Mouse (Mus musculus): ENCODE data around the gene Kcnk6. TPM values are rescaled to one million over a fixed set of nuclear protein-coding genes. Genes with fewer than 3 reads are reported as not detected.

Gene Kcnk6
- polyA plus RNA-seq, 1 experiment, result 7.1 TPM

- no peaks in the 10 kb centered on the region for H3K4me1 ChIP-seq (ENCODE audit: control insufficient read depth, insufficient read depth, low read length)
- no peak overlapping the region for H3K4me3 ChIP-seq (ENCODE audit: low read depth, low read length)
- no peak overlapping the region for H3K27ac ChIP-seq (ENCODE audit: insufficient read depth, low read length)
- TF ChIP-seq EP300 (IDR thresholded peaks at IDR 0.05; ENCODE audit: insufficient read depth, low read depth, low read length) (no peak), CTCF (IDR thresholded peaks at IDR 0.05; ENCODE audit: low read depth, low read length) (no peak), POLR2A (IDR thresholded peaks at IDR 0.05; ENCODE audit: insufficient read depth, low read length) (no peak)
- no peaks in the 10 kb centered on the region for H3K9me3 ChIP-seq (replicated peaks; ENCODE audit: control insufficient read depth, insufficient read depth, low read length, poor library complexity, severe bottlenecking)
- peaks cover 7% of the 10 kb centered on the region for H3K36me3 ChIP-seq (ENCODE audit: control insufficient read depth, insufficient read depth, low read length, poor library complexity, severe bottlenecking)
- no peaks in the 10 kb centered on the region for H3K27me3 ChIP-seq (ENCODE audit: control insufficient read depth, insufficient read depth, low read length, poor library complexity, severe bottlenecking)
- no peak overlapping the region for H3K9ac ChIP-seq (ENCODE audit: low read depth, poor library complexity, severe bottlenecking)
Measured at GRCm38 (mm10) chr7:29263831-29264230, 31.5 kb upstream of the Kcnk6 start.

- Histone ChIP-seq H3K36me3 (ENCODE audit: control insufficient read depth, insufficient read depth, low read length, poor library complexity, severe bottlenecking) (peaks cover 22% of the 10 kb centered on the region), H3K9ac (ENCODE audit: low read depth, poor library complexity, severe bottlenecking) (no peak overlapping the region), H3K27ac (ENCODE audit: insufficient read depth, low read length) (no peak overlapping the region), H3K27me3 (ENCODE audit: control insufficient read depth, insufficient read depth, low read length, poor library complexity, severe bottlenecking) (no peaks in the 10 kb centered on the region), H3K4me3 (ENCODE audit: low read depth, low read length) (no peak overlapping the region), H3K9me3 (replicated peaks; ENCODE audit: control insufficient read depth, insufficient read depth, low read length, poor library complexity, severe bottlenecking) (no peaks in the 10 kb centered on the region), H3K4me1 (ENCODE audit: control insufficient read depth, insufficient read depth, low read length) (no peaks in the 10 kb centered on the region)
- TF ChIP-seq POLR2A (IDR thresholded peaks at IDR 0.05; ENCODE audit: insufficient read depth, low read length), result no peak
- TF ChIP-seq CTCF (IDR thresholded peaks at IDR 0.05; ENCODE audit: low read depth, low read length), result no peak
- TF ChIP-seq EP300 (IDR thresholded peaks at IDR 0.05; ENCODE audit: insufficient read depth, low read depth, low read length), result no peak
Measured at GRCm38 (mm10) chr7:29262151-29262550, 29.8 kb upstream of the Kcnk6 start.

GRCm38 (mm10) chr7:29259781-29260730 lies 27.7 kb upstream of the Kcnk6 start:
- no peaks in the 10 kb centered on the region for H3K9me3 ChIP-seq (replicated peaks; ENCODE audit: control insufficient read depth, insufficient read depth, low read length, poor library complexity, severe bottlenecking)
- no peak overlapping the region for H3K9ac ChIP-seq (ENCODE audit: low read depth, poor library complexity, severe bottlenecking)
- H3K4me1 ChIP-seq (ENCODE audit: control insufficient read depth, insufficient read depth, low read length), result no peaks in the 10 kb centered on the region
- H3K27ac ChIP-seq (ENCODE audit: insufficient read depth, low read length), result no peak overlapping the region
- no peak for TF ChIP-seq CTCF (IDR thresholded peaks at IDR 0.05; ENCODE audit: low read depth, low read length)
- no peak for TF ChIP-seq EP300 (IDR thresholded peaks at IDR 0.05; ENCODE audit: insufficient read depth, low read depth, low read length)
- no peak for TF ChIP-seq POLR2A (IDR thresholded peaks at IDR 0.05; ENCODE audit: insufficient read depth, low read length)
- H3K27me3 ChIP-seq (ENCODE audit: control insufficient read depth, insufficient read depth, low read length, poor library complexity, severe bottlenecking), result no peaks in the 10 kb centered on the region
- H3K36me3 ChIP-seq (ENCODE audit: control insufficient read depth, insufficient read depth, low read length, poor library complexity, severe bottlenecking), result peaks cover 35% of the 10 kb centered on the region
- no peak overlapping the region for H3K4me3 ChIP-seq (ENCODE audit: low read depth, low read length)

GRCm38 (mm10) chr7:29257368-29257767 lies 25.1 kb upstream of the Kcnk6 start:
- H3K27ac ChIP-seq (ENCODE audit: insufficient read depth, low read length), result no peak overlapping the region
- no peak overlapping the region for H3K4me3 ChIP-seq (ENCODE audit: low read depth, low read length)
- H3K36me3 ChIP-seq (ENCODE audit: control insufficient read depth, insufficient read depth, low read length, poor library complexity, severe bottlenecking), result peaks cover 29% of the 10 kb centered on the region
- no peak overlapping the region for H3K9ac ChIP-seq (ENCODE audit: low read depth, poor library complexity, severe bottlenecking)
- H3K27me3 ChIP-seq (ENCODE audit: control insufficient read depth, insufficient read depth, low read length, poor library complexity, severe bottlenecking), result no peaks in the 10 kb centered on the region
- TF ChIP-seq POLR2A (IDR thresholded peaks at IDR 0.05; ENCODE audit: insufficient read depth, low read length) (no peak), CTCF (IDR thresholded peaks at IDR 0.05; ENCODE audit: low read depth, low read length) (no peak), EP300 (IDR thresholded peaks at IDR 0.05; ENCODE audit: insufficient read depth, low read depth, low read length) (no peak)
- no peaks in the 10 kb centered on the region for H3K9me3 ChIP-seq (replicated peaks; ENCODE audit: control insufficient read depth, insufficient read depth, low read length, poor library complexity, severe bottlenecking)
- no peaks in the 10 kb centered on the region for H3K4me1 ChIP-seq (ENCODE audit: control insufficient read depth, insufficient read depth, low read length)

GRCm38 (mm10) chr7:29255875-29256274 lies 23.6 kb upstream of the Kcnk6 start:
- Histone ChIP-seq H3K36me3 (ENCODE audit: control insufficient read depth, insufficient read depth, low read length, poor library complexity, severe bottlenecking) (peaks cover 29% of the 10 kb centered on the region), H3K4me3 (ENCODE audit: low read depth, low read length) (no peak overlapping the region), H3K4me1 (ENCODE audit: control insufficient read depth, insufficient read depth, low read length) (no peaks in the 10 kb centered on the region), H3K27ac (ENCODE audit: insufficient read depth, low read length) (no peak overlapping the region), H3K27me3 (ENCODE audit: control insufficient read depth, insufficient read depth, low read length, poor library complexity, severe bottlenecking) (no peaks in the 10 kb centered on the region), H3K9me3 (replicated peaks; ENCODE audit: control insufficient read depth, insufficient read depth, low read length, poor library complexity, severe bottlenecking) (no peaks in the 10 kb centered on the region), H3K9ac (ENCODE audit: low read depth, poor library complexity, severe bottlenecking) (no peak overlapping the region)
- no peak for TF ChIP-seq EP300 (IDR thresholded peaks at IDR 0.05; ENCODE audit: insufficient read depth, low read depth, low read length)
- TF ChIP-seq POLR2A (IDR thresholded peaks at IDR 0.05; ENCODE audit: insufficient read depth, low read length), result no peak
- no peak for TF ChIP-seq CTCF (IDR thresholded peaks at IDR 0.05; ENCODE audit: low read depth, low read length)

GRCm38 (mm10) chr7:29253842-29254241 lies 21.5 kb upstream of the Kcnk6 start:
- no peak overlapping the region for H3K9ac ChIP-seq (ENCODE audit: low read depth, poor library complexity, severe bottlenecking)

More at GRCm38 (mm10) chr7:29253842-29254241, 21.5 kb upstream of the Kcnk6 start:
- Histone ChIP-seq H3K36me3 (ENCODE audit: control insufficient read depth, insufficient read depth, low read length, poor library complexity, severe bottlenecking) (peaks cover 29% of the 10 kb centered on the region), H3K4me1 (ENCODE audit: control insufficient read depth, insufficient read depth, low read length) (no peaks in the 10 kb centered on the region), H3K4me3 (ENCODE audit: low read depth, low read length) (no peak overlapping the region), H3K9me3 (replicated peaks; ENCODE audit: control insufficient read depth, insufficient read depth, low read length, poor library complexity, severe bottlenecking) (no peaks in the 10 kb centered on the region), H3K27me3 (ENCODE audit: control insufficient read depth, insufficient read depth, low read length, poor library complexity, severe bottlenecking) (no peaks in the 10 kb centered on the region), H3K27ac (ENCODE audit: insufficient read depth, low read length) (no peak overlapping the region)
- TF ChIP-seq EP300 (IDR thresholded peaks at IDR 0.05; ENCODE audit: insufficient read depth, low read depth, low read length), result no peak
- no peak for TF ChIP-seq POLR2A (IDR thresholded peaks at IDR 0.05; ENCODE audit: insufficient read depth, low read length)
- no peak for TF ChIP-seq CTCF (IDR thresholded peaks at IDR 0.05; ENCODE audit: low read depth, low read length)
